Mouse (Mus musculus) B cell, adult 62 days (primary cell): ENCODE measurements around the gene Fgfbp3. TPM values are rescaled to one million over a fixed set of nuclear protein-coding genes. Genes with fewer than 3 reads are reported as not detected.

ENCODE experiments used
- total RNA-seq: library from RNA; stranded (reverse); gene quantifications from 4 replicates; pipeline ENCODE4 v1.2.4, GENCODE M21; 2023

The Fgfbp3 gene
- 0.32 to 0.75 TPM (median 0.48 TPM) in 4 replicates for total RNA-seq

DNA sequence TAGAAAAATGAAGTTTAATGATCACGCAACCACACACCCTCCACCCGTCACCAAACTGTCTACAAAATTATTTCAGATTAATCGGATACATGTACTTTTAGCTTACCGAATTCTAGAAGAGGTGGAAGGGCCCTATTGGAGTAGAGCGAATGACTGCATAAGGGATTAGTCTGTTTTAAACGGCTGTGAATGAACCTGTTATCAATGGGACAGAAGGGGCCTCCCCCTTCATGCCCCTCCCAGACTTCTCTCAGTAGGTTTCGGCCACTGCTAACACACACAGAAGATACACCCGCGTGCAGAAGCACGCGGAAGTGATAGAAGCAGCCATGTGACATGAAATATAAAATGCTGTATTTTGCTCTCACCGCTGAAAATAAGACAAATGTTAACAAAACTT, at the start of gene Fgfbp3:
TSS of gene Fgfbp3 (minus strand) at position 150 of the 400 bp plus-strand sequence.

DNA sequence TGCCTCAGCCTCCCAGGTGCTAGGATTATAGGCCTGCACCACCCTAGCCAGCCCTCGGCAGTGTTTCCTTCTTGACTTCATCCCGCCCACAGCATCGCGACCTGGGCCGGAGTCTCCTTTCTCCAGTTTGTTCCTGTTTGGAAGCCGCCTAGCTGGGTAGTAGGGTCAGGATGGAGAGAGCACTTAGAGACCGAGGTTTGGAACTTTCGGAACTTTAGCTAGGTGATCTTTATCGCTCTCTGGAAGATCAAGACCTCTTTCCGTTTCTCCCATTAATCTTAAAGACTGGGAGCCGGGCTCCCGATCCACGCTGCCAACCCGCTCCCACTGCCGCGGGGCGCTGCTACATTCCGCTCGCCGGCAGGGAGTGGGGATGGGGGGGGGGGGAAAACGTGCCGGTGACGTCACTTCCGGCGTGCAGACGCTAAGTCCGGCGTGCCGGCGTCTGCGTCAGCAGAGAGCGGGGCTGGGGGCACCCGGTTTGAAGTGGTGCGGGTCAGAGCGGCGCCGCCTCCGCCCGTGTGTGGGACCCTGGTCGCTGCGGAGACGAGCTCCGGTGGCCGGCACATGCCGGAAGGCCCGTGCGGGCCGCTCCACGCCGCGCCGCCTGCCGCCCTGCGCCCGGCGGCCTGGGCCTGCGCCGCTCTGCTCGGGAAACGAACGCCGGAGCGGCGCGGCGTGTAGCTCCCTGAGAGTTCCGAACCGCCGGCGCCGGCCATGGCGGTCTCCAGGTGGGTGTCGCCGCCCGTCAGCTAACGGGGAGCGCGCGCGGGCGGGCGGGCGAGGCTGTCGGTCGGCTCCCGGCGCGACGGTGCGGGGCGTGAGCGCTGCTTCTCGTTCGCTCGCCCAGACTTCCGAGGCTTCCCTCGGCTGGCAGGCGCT, 6.5 kb upstream of the Fgfbp3 start, which contains the start of gene Btaf1:
TSS of gene Btaf1 (plus strand) at position 409 of the 882 bp plus-strand sequence.

Other genes starting within 250 kb of the Fgfbp3 start
- not detected in 4 replicates for gene Ppp1r3c, start 183.0 kb downstream of the Fgfbp3 start, total RNA-seq
- 155 to 175 TPM (median 170 TPM) in 4 replicates for gene Tnks2, start 85.4 kb downstream of the Fgfbp3 start, total RNA-seq
- gene Btaf1, start 6.5 kb upstream of the Fgfbp3 start, total RNA-seq = 42.5 to 46.5 TPM (median 44.3 TPM) in 4 replicates